Comparison of ENCODE assay signal across 24 mouse cellular contexts in genomic region chr3:86810908-86811307, GRCm38 (mm10).
DNase-seq lines count a peak whose midpoint lies in the region; ATAC-seq and TF ChIP-seq lines count a peak whose summit lies in the region.
"Had no signal": no experiment of that assay in that cellular context is flagged by ENCODE, and none has a peak within 500 bp of the region (broad histone marks: within the 10 kb centered on the region; RNA-seq: fewer than 3 reads in every experiment).

No protein-coding gene starts in this region.

- TF ChIP-seq CTCF in intestine, postnatal 0 days (IDR thresholded peaks at IDR 0.05; ENCODE audit: low read depth), result no peak
- TF ChIP-seq CTCF in layer of hippocampus, adult 2 months (conservative IDR thresholded peaks at IDR 0.05), result no peak

- no peak overlapping the region for H3K4me3 ChIP-seq in hindbrain, embryonic 13.5 days
- H3K4me3 ChIP-seq in hindbrain, embryonic 16.5 days (ENCODE audit: low read length), result no peak overlapping the region
- H3K4me3 ChIP-seq in intestine, embryonic 14.5 days (ENCODE audit: low read depth, low read length), result no peak overlapping the region
- no peak overlapping the region for H3K4me3 ChIP-seq in intestine, postnatal 0 days (ENCODE audit: low read depth, low read length)
- no peak overlapping the region for H3K4me3 ChIP-seq in layer of hippocampus, adult 2 months
- H3K4me3 ChIP-seq: embryonic facial prominence, embryonic 10.5 days; embryonic facial prominence, embryonic 12.5 days; forebrain, embryonic 13.5 days; forebrain, embryonic 15.5 days had no signal

- H3K27ac ChIP-seq in hindbrain, embryonic 13.5 days, result peak overlapping the region; percentile 40; the same call in 1 of the 2 replicates
- H3K27ac ChIP-seq in hindbrain, embryonic 16.5 days (ENCODE audit: low read depth, low read length), result no peak overlapping the region
- peak overlapping the region; percentile 82; the same call in 1 of the 2 replicates for H3K27ac ChIP-seq in intestine, embryonic 14.5 days (ENCODE audit: low read depth)
- H3K27ac ChIP-seq in intestine, postnatal 0 days (ENCODE audit: low read depth, low read length), result no peak overlapping the region
- peak overlapping the region; percentile 86 for H3K27ac ChIP-seq in layer of hippocampus, adult 2 months

- H3K27me3 ChIP-seq in hindbrain, embryonic 13.5 days, result no peaks in the 10 kb centered on the region
- H3K27me3 ChIP-seq in hindbrain, embryonic 16.5 days (replicated peaks; ENCODE audit: control insufficient read depth, insufficient read depth, low read length), result no peaks in the 10 kb centered on the region
- no peaks in the 10 kb centered on the region for H3K27me3 ChIP-seq in intestine, embryonic 14.5 days (replicated peaks; ENCODE audit: control insufficient read depth, insufficient read depth, low read length)
- no peaks in the 10 kb centered on the region for H3K27me3 ChIP-seq in intestine, postnatal 0 days (replicated peaks; ENCODE audit: control insufficient read depth, insufficient read depth, low read length)
- H3K27me3 ChIP-seq: CH12.LX; embryonic facial prominence, embryonic 12.5 days; forebrain, embryonic 13.5 days; forebrain, embryonic 15.5 days; Patski had no signal

- ATAC-seq in hindbrain, embryonic 13.5 days (ENCODE audit: low FRiP score), result no peak
- ATAC-seq in hindbrain, embryonic 16.5 days, result no peak
- no peak for ATAC-seq in intestine, embryonic 14.5 days (replicated peaks; ENCODE audit: low FRiP score, low TSS enrichment, low read depth)
- ATAC-seq in intestine, postnatal 0 days, result no peak
- ATAC-seq: activated CD4-positive, CD25-positive, alpha-beta regulatory T cell, adult 4 months; CD4-positive, CD25-positive, alpha-beta regulatory T cell, adult 4 months; forebrain, embryonic 13.5 days; forebrain, embryonic 15.5 days; Patski had no signal

- 0 out of 2 replicates have a peak overlapping the region, but pooled peaks have one; percentile 29 for H3K9ac ChIP-seq in hindbrain, embryonic 13.5 days
- H3K9ac ChIP-seq in hindbrain, embryonic 16.5 days (ENCODE audit: low read depth, low read length), result no peak overlapping the region
- H3K9ac ChIP-seq in intestine, embryonic 14.5 days (ENCODE audit: low read length), result no peak overlapping the region
- no peak overlapping the region for H3K9ac ChIP-seq in intestine, postnatal 0 days (ENCODE audit: low read depth, low read length)
- H3K9ac ChIP-seq: embryonic facial prominence, embryonic 12.5 days; forebrain, embryonic 13.5 days; forebrain, embryonic 15.5 days had no signal

- H3K4me1 ChIP-seq in hindbrain, embryonic 13.5 days (replicated peaks), result peaks cover 15% of the 10 kb centered on the region; the same call in 1 of the 2 replicates
- H3K4me1 ChIP-seq in hindbrain, embryonic 16.5 days (ENCODE audit: control insufficient read depth, insufficient read depth, low read depth, low read length), result peaks cover 4% of the 10 kb centered on the region; the same call in 1 of the 2 replicates
- H3K4me1 ChIP-seq in intestine, embryonic 14.5 days (replicated peaks; ENCODE audit: control insufficient read depth, insufficient read depth, low read length), result peaks cover 20% of the 10 kb centered on the region; the same call in 1 of the 2 replicates
- H3K4me1 ChIP-seq in intestine, postnatal 0 days (replicated peaks; ENCODE audit: control insufficient read depth, insufficient read depth, low read length), result 0 out of 2 replicates have a peak, but pooled peaks cover 3% of the 10 kb centered on the region
- H3K4me1 ChIP-seq: forebrain, embryonic 13.5 days; forebrain, embryonic 15.5 days had no signal

- H3K9me3 ChIP-seq in hindbrain, embryonic 13.5 days, result no peaks in the 10 kb centered on the region
- H3K9me3 ChIP-seq in hindbrain, embryonic 16.5 days (ENCODE audit: control insufficient read depth, low read length), result no peaks in the 10 kb centered on the region
- H3K9me3 ChIP-seq in intestine, embryonic 14.5 days (ENCODE audit: control insufficient read depth, low read length), result no peaks in the 10 kb centered on the region
- H3K9me3 ChIP-seq in intestine, postnatal 0 days (ENCODE audit: control insufficient read depth), result no peaks in the 10 kb centered on the region
- H3K9me3 ChIP-seq: embryonic facial prominence, embryonic 10.5 days; embryonic facial prominence, embryonic 12.5 days; forebrain, embryonic 13.5 days; forebrain, embryonic 15.5 days; G1E had no signal

- no peak overlapping the region for H3K4me2 ChIP-seq in hindbrain, embryonic 13.5 days
- no peak overlapping the region for H3K4me2 ChIP-seq in hindbrain, embryonic 16.5 days (ENCODE audit: low read length)
- no peak overlapping the region for H3K4me2 ChIP-seq in intestine, embryonic 14.5 days (ENCODE audit: low read length)
- no peak overlapping the region for H3K4me2 ChIP-seq in intestine, postnatal 0 days (replicated peaks; ENCODE audit: low read depth)
- H3K4me2 ChIP-seq: embryonic facial prominence, embryonic 12.5 days; forebrain, embryonic 13.5 days; forebrain, embryonic 15.5 days had no signal

- no peak for DNase-seq in intestine, embryonic 14.5 days (ENCODE audit: low spot score)
- peak in 1 of 2 experiments; percentile 28 for DNase-seq in layer of hippocampus, adult 2 months (ENCODE audit: low spot score in 2 of 2)
- DNase-seq in layer of hippocampus, adult 8-10 months (ENCODE audit: low spot score in 2 of 2), result no peak
- DNase-seq in left cerebral cortex, adult 18-20 months (ENCODE audit: low spot score in 2 of 2), result no peak
- DNase-seq: adrenal gland, adult 2 months; adrenal gland, postnatal 10 days; adrenal gland, postnatal 25 days; B cell, adult 2 months; cerebellum, adult 11-12 months; cerebellum, adult 2 months; cerebellum, adult 9-10 months; cerebellum, postnatal 10 days had no signal

- WGBS in hindbrain, embryonic 13.5 days, result 82% methylated on average over 5 of the region's 5 CpGs
- WGBS in hindbrain, embryonic 16.5 days, result 86% methylated on average over 5 of the region's 5 CpGs
- 84% methylated on average over 5 of the region's 5 CpGs for WGBS in intestine, embryonic 14.5 days
- WGBS in intestine, postnatal 0 days, result 92% methylated on average over 5 of the region's 5 CpGs

- H3K36me3 ChIP-seq in hindbrain, embryonic 13.5 days, result peaks cover 45% of the 10 kb centered on the region
- peaks cover 10% of the 10 kb centered on the region for H3K36me3 ChIP-seq in hindbrain, embryonic 16.5 days (ENCODE audit: control insufficient read depth, insufficient read depth, low read length)
- H3K36me3 ChIP-seq in intestine, embryonic 14.5 days (ENCODE audit: control insufficient read depth, insufficient read depth, low read length), result no peaks in the 10 kb centered on the region
- no peaks in the 10 kb centered on the region for H3K36me3 ChIP-seq in intestine, postnatal 0 days (ENCODE audit: control insufficient read depth, insufficient read depth)
- H3K36me3 ChIP-seq: embryonic facial prominence, embryonic 12.5 days; G1E had no signal

Comparison
In these comparisons a context has a peak if more than half of its experiments do, and no peak if none do; other contexts are left out.
1. H3K27ac ChIP-seq: peak in hindbrain, embryonic 13.5 days (single experiment), intestine, embryonic 14.5 days (single experiment) and layer of hippocampus, adult 2 months (single experiment); none in hindbrain, embryonic 16.5 days (single experiment) and intestine, postnatal 0 days (single experiment).